Mouse (Mus musculus): Measurements from ENCODE around the gene Gm21964.

- TF ChIP-seq CTCF (IDR thresholded peaks at IDR 0.05; ENCODE audit: low read depth) (no peak), EP300 (optimal IDR thresholded peaks at IDR 0.05) (no peak)
These were observed 35.3 kb upstream of the Gm21964 start for GRCm38 (mm10) chr8:110065676-110066075.

All from stomach, postnatal 0 days (tissue).